Mouse (Mus musculus): ENCODE measurements at regions not wholly inside any gene's neighbourhood (a gene's known extent, or its start where the extent isn't known, plus 50 kb on each side); places are given as distances from the start of the nearest gene placed in this dataset.
A peak's percentile ranks its signal among the peaks of the same experiment; 100 is the strongest.

- 81% methylated on average over 3 of the region's 3 CpGs for whole genome bisulfite sequencing
- no peak for DNase-seq (ENCODE audit: low spot score)
- no peak overlapping the region for H3K27ac ChIP-seq (replicated peaks; ENCODE audit: low read depth, low read length)
Measured at GRCm38 (mm10) chr1:73178810-73179209, 163.1 kb upstream of the Tnp1 start.

GRCm38 (mm10) chr1:73177076-73177475 lies 161.4 kb upstream of the Tnp1 start:
- WGBS, result 91% methylated on average over 3 of the region's 3 CpGs
- Histone ChIP-seq H3K4me1 (ENCODE audit: control insufficient read depth, insufficient read depth, low read length) (no peaks in the 10 kb centered on the region), H3K27me3 (ENCODE audit: control insufficient read depth, insufficient read depth, low read length) (no peaks in the 10 kb centered on the region), H3K36me3 (ENCODE audit: control insufficient read depth, insufficient read depth, low read length) (no peaks in the 10 kb centered on the region), H3K4me2 (ENCODE audit: low read depth, severe bottlenecking) (no peak overlapping the region), H3K27ac (replicated peaks; ENCODE audit: low read depth, low read length) (no peak overlapping the region), H3K9me3 (ENCODE audit: control insufficient read depth, low read length) (no peaks in the 10 kb centered on the region), H3K9ac (ENCODE audit: low read length) (no peak overlapping the region), H3K4me3 (ENCODE audit: low read depth, low read length) (no peak overlapping the region)
- no peak for DNase-seq (ENCODE audit: low spot score)
- ATAC-seq (ENCODE audit: insufficient number of reproducible peaks, low FRiP score, low TSS enrichment, low read depth), result no peak

More at GRCm38 (mm10) chr1:73178810-73179209, 163.1 kb upstream of the Tnp1 start:
- Histone ChIP-seq H3K9ac (ENCODE audit: low read length) (no peak overlapping the region), H3K4me2 (ENCODE audit: low read depth, severe bottlenecking) (no peak overlapping the region), H3K4me1 (ENCODE audit: control insufficient read depth, insufficient read depth, low read length) (no peaks in the 10 kb centered on the region), H3K9me3 (ENCODE audit: control insufficient read depth, low read length) (no peaks in the 10 kb centered on the region), H3K27me3 (ENCODE audit: control insufficient read depth, insufficient read depth, low read length) (no peaks in the 10 kb centered on the region), H3K36me3 (ENCODE audit: control insufficient read depth, insufficient read depth, low read length) (no peaks in the 10 kb centered on the region), H3K4me3 (ENCODE audit: low read depth, low read length) (no peak overlapping the region)
- no peak for ATAC-seq (ENCODE audit: insufficient number of reproducible peaks, low FRiP score, low TSS enrichment, low read depth)

GRCm38 (mm10) chr1:73170668-73171008 lies 154.9 kb upstream of the Tnp1 start:
- Histone ChIP-seq H3K9ac (ENCODE audit: low read length) (no peak overlapping the region), H3K36me3 (ENCODE audit: control insufficient read depth, insufficient read depth, low read length) (no peaks in the 10 kb centered on the region), H3K4me2 (ENCODE audit: low read depth, severe bottlenecking) (no peak overlapping the region), H3K27me3 (ENCODE audit: control insufficient read depth, insufficient read depth, low read length) (no peaks in the 10 kb centered on the region), H3K9me3 (ENCODE audit: control insufficient read depth, low read length) (peaks cover 4% of the 10 kb centered on the region; the same call in 1 of the 2 replicates), H3K4me3 (ENCODE audit: low read depth, low read length) (no peak overlapping the region), H3K4me1 (ENCODE audit: control insufficient read depth, insufficient read depth, low read length) (peaks cover 3% of the 10 kb centered on the region; the same call in 1 of the 2 replicates), H3K27ac (replicated peaks; ENCODE audit: low read depth, low read length) (no peak overlapping the region)
- peak; percentile 38 for DNase-seq (ENCODE audit: low spot score)
- WGBS, result 69% methylated on average over 3 of the region's 3 CpGs
- ATAC-seq (ENCODE audit: insufficient number of reproducible peaks, low FRiP score, low TSS enrichment, low read depth), result no peak

- H3K4me2 ChIP-seq (ENCODE audit: low read depth, severe bottlenecking), result no peak overlapping the region
- H3K9ac ChIP-seq (ENCODE audit: low read length), result no peak overlapping the region
- 65% methylated on average over 6 of the region's 6 CpGs for WGBS
- no peak overlapping the region for H3K27ac ChIP-seq (replicated peaks; ENCODE audit: low read depth, low read length)
- no peak overlapping the region for H3K4me3 ChIP-seq (ENCODE audit: low read depth, low read length)
- H3K9me3 ChIP-seq (ENCODE audit: control insufficient read depth, low read length), result peaks cover 4% of the 10 kb centered on the region; the same call in 1 of the 2 replicates
- no peak for ATAC-seq (ENCODE audit: insufficient number of reproducible peaks, low FRiP score, low TSS enrichment, low read depth)
- DNase-seq (ENCODE audit: low spot score), result peak; percentile 22
- H3K36me3 ChIP-seq (ENCODE audit: control insufficient read depth, insufficient read depth, low read length), result no peaks in the 10 kb centered on the region
- peaks cover 3% of the 10 kb centered on the region; the same call in 1 of the 2 replicates for H3K4me1 ChIP-seq (ENCODE audit: control insufficient read depth, insufficient read depth, low read length)
- H3K27me3 ChIP-seq (ENCODE audit: control insufficient read depth, insufficient read depth, low read length), result no peaks in the 10 kb centered on the region
Measured at GRCm38 (mm10) chr1:73169929-73170667, 154.4 kb upstream of the Tnp1 start.

GRCm38 (mm10) chr1:73169077-73169869 lies 153.6 kb upstream of the Tnp1 start:
- 80% methylated on average over 10 of the region's 10 CpGs for WGBS
- no peak for ATAC-seq (ENCODE audit: insufficient number of reproducible peaks, low FRiP score, low TSS enrichment, low read depth)

GRCm38 (mm10) chr1:73160199-73160598 lies 144.5 kb upstream of the Tnp1 start:
- H3K27ac ChIP-seq (replicated peaks; ENCODE audit: low read depth, low read length), result no peak overlapping the region
- no peaks in the 10 kb centered on the region for H3K27me3 ChIP-seq (ENCODE audit: control insufficient read depth, insufficient read depth, low read length)
- H3K4me3 ChIP-seq (ENCODE audit: low read depth, low read length), result no peak overlapping the region
- no peak overlapping the region for H3K9ac ChIP-seq (ENCODE audit: low read length)
- no peaks in the 10 kb centered on the region for H3K9me3 ChIP-seq (ENCODE audit: control insufficient read depth, low read length)
- no peaks in the 10 kb centered on the region for H3K4me1 ChIP-seq (ENCODE audit: control insufficient read depth, insufficient read depth, low read length)
- no peak overlapping the region for H3K4me2 ChIP-seq (ENCODE audit: low read depth, severe bottlenecking)
- 95% methylated on average over 3 of the region's 3 CpGs for WGBS
- ATAC-seq (ENCODE audit: insufficient number of reproducible peaks, low FRiP score, low TSS enrichment, low read depth) (no peak), DNase-seq (ENCODE audit: low spot score) (no peak)
- no peaks in the 10 kb centered on the region for H3K36me3 ChIP-seq (ENCODE audit: control insufficient read depth, insufficient read depth, low read length)

More at GRCm38 (mm10) chr1:73169077-73169869, 153.6 kb upstream of the Tnp1 start:
- no peak overlapping the region for H3K9ac ChIP-seq (ENCODE audit: low read length)
- no peaks in the 10 kb centered on the region for H3K27me3 ChIP-seq (ENCODE audit: control insufficient read depth, insufficient read depth, low read length)
- no peak for DNase-seq (ENCODE audit: low spot score)
- H3K4me2 ChIP-seq (ENCODE audit: low read depth, severe bottlenecking), result no peak overlapping the region
- H3K9me3 ChIP-seq (ENCODE audit: control insufficient read depth, low read length), result peaks cover 4% of the 10 kb centered on the region; the same call in 1 of the 2 replicates
- peaks cover 3% of the 10 kb centered on the region; the same call in 1 of the 2 replicates for H3K4me1 ChIP-seq (ENCODE audit: control insufficient read depth, insufficient read depth, low read length)
- H3K4me3 ChIP-seq (ENCODE audit: low read depth, low read length), result no peak overlapping the region
- no peaks in the 10 kb centered on the region for H3K36me3 ChIP-seq (ENCODE audit: control insufficient read depth, insufficient read depth, low read length)
- H3K27ac ChIP-seq (replicated peaks; ENCODE audit: low read depth, low read length), result no peak overlapping the region

GRCm38 (mm10) chr1:73159405-73159976 lies 143.8 kb upstream of the Tnp1 start:
- no peak for ATAC-seq (ENCODE audit: insufficient number of reproducible peaks, low FRiP score, low TSS enrichment, low read depth)
- no peaks in the 10 kb centered on the region for H3K9me3 ChIP-seq (ENCODE audit: control insufficient read depth, low read length)
- no peak overlapping the region for H3K9ac ChIP-seq (ENCODE audit: low read length)
- no peaks in the 10 kb centered on the region for H3K36me3 ChIP-seq (ENCODE audit: control insufficient read depth, insufficient read depth, low read length)
- no peak for DNase-seq (ENCODE audit: low spot score)
- no peaks in the 10 kb centered on the region for H3K27me3 ChIP-seq (ENCODE audit: control insufficient read depth, insufficient read depth, low read length)
- H3K27ac ChIP-seq (replicated peaks; ENCODE audit: low read depth, low read length), result no peak overlapping the region
- H3K4me3 ChIP-seq (ENCODE audit: low read depth, low read length), result no peak overlapping the region
- no peak overlapping the region for H3K4me2 ChIP-seq (ENCODE audit: low read depth, severe bottlenecking)
- H3K4me1 ChIP-seq (ENCODE audit: control insufficient read depth, insufficient read depth, low read length), result no peaks in the 10 kb centered on the region
- 78% methylated on average over 7 of the region's 7 CpGs for WGBS

GRCm38 (mm10) chr1:73153438-73154097 lies 137.9 kb upstream of the Tnp1 start:
- Histone ChIP-seq H3K4me1 (ENCODE audit: control insufficient read depth, insufficient read depth, low read length) (no peaks in the 10 kb centered on the region), H3K27ac (replicated peaks; ENCODE audit: low read depth, low read length) (no peak overlapping the region), H3K4me2 (ENCODE audit: low read depth, severe bottlenecking) (no peak overlapping the region), H3K27me3 (ENCODE audit: control insufficient read depth, insufficient read depth, low read length) (no peaks in the 10 kb centered on the region), H3K36me3 (ENCODE audit: control insufficient read depth, insufficient read depth, low read length) (no peaks in the 10 kb centered on the region), H3K9me3 (ENCODE audit: control insufficient read depth, low read length) (no peaks in the 10 kb centered on the region), H3K4me3 (ENCODE audit: low read depth, low read length) (no peak overlapping the region), H3K9ac (ENCODE audit: low read length) (no peak overlapping the region)
- WGBS, result 82% methylated on average over 9 of the region's 9 CpGs
- ATAC-seq (ENCODE audit: insufficient number of reproducible peaks, low FRiP score, low TSS enrichment, low read depth), result no peak
- DNase-seq (ENCODE audit: low spot score), result no peak

All from limb, embryonic 11.5 days (tissue).